Mouse (Mus musculus) embryonic facial prominence, embryonic 11.5 days (tissue): Measurements from ENCODE around the gene Gna11. TPM values are rescaled to one million over a fixed set of nuclear protein-coding genes. Genes with fewer than 3 reads are reported as not detected.

Experiments used
- ATAC-seq: fragments of 200-750 bp; cut with Nextera tagmentation; replicated peaks from 2 replicates; pipeline ENCODE4 v1.8.0; 2017; ENCODE audit warnings: low read depth; ENCODE audit not compliant: insufficient number of reproducible peaks, low FRiP score, low TSS enrichment
- DNase-seq: peaks from one replicate; pipeline ENCODE4 v3.0.0-alpha.2; 2015; ENCODE audit warnings: low spot score
- H3K27ac ChIP-seq: fragments of 300-500 bp; sonication (generic); replicated peaks from 2 replicates; pipeline ENCODE4 v1.5.1; 2014; ENCODE audit warnings: mild to moderate bottlenecking, low read depth, low read length, control low read depth
- H3K27me3 ChIP-seq: fragments of 300-500 bp; sonication (generic); 2 replicates; pipeline ENCODE4 v1.6.1; 2014; ENCODE audit warnings: mild to moderate bottlenecking, low read length, moderate library complexity, mixed read lengths; ENCODE audit not compliant: control insufficient read depth, insufficient read depth
- H3K36me3 ChIP-seq: fragments of 300-500 bp; sonication (generic); replicated peaks from 2 replicates; pipeline ENCODE4 v1.6.1; 2014; ENCODE audit warnings: low read depth, mild to moderate bottlenecking, low read length, moderate library complexity, mixed read lengths; ENCODE audit not compliant: control insufficient read depth, insufficient read depth
- H3K4me1 ChIP-seq: fragments of 300-500 bp; sonication (generic); 2 replicates; pipeline ENCODE4 v1.6.1; 2014; ENCODE audit warnings: low read length, mixed read lengths; ENCODE audit not compliant: control insufficient read depth, insufficient read depth
- H3K4me2 ChIP-seq: fragments of 300-500 bp; sonication (generic); 2 replicates; pipeline ENCODE4 v1.6.1; 2014; ENCODE audit warnings: low read depth, mild to moderate bottlenecking, control low read depth, low read length, moderate library complexity
- H3K4me3 ChIP-seq: fragments of 300-500 bp; sonication (generic); 2 replicates; pipeline ENCODE4 v1.5.1; 2014; ENCODE audit warnings: low read depth, low read length, control low read depth
- H3K9ac ChIP-seq: fragments of 300-500 bp; sonication (generic); replicated peaks from 2 replicates; pipeline ENCODE4 v1.6.1; 2014; ENCODE audit warnings: mild to moderate bottlenecking, control low read depth, low read length
- H3K9me3 ChIP-seq: fragments of 300-500 bp; sonication (generic); replicated peaks from 2 replicates; pipeline ENCODE4 v1.6.1; 2016; ENCODE audit warnings: mild to moderate bottlenecking, low read length, inconsistent platforms, mixed read lengths; ENCODE audit not compliant: control insufficient read depth
- WGBS: fragments of 180-500 bp; shearing (Covaris S2); extraction: QIAGEN DNeasy Blood & Tissue Kit; methylation state at CpG from one replicate; pipeline ENCODE4 v1.1.7; 2014; 5-methylcytosine and 5-hydroxymethylcytosine counted together
- polyA plus RNA-seq: library from polyadenylated mRNA; unstranded; fragments of >200 nt; fragmentation: Nextera tagmentation; extraction: Ambion mirVana; gene quantifications from 2 replicates; pipeline ENCODE4 v1.2.1, GENCODE M21; 2014

Gene Gna11
- polyA plus RNA-seq, 1 experiment from 2014 or later: 62.0 TPM

GRCm38 (mm10) chr10:81553807-81554755 lies 9.1 kb upstream of the Gna11 start:
- DNase-seq: no peak
- Histone ChIP-seq H3K27ac (no peak overlapping the region), H3K9me3 (no peaks in the 10 kb centered on the region), H3K4me3 (no peak overlapping the region), H3K27me3 (no peaks in the 10 kb centered on the region), H3K4me1 (peaks cover 2% of the 10 kb centered on the region; the same call in 1 of the 2 replicates), H3K4me2 (no peak overlapping the region), H3K36me3 (no peaks in the 10 kb centered on the region), H3K9ac (no peak overlapping the region)
- ATAC-seq: no peak
- WGBS: 76% methylated on average over 6 of the region's 6 CpGs

GRCm38 (mm10) chr10:81553232-81553631 lies 8.2 kb upstream of the Gna11 start:
- ATAC-seq: no peak
- Histone ChIP-seq H3K36me3 (no peaks in the 10 kb centered on the region), H3K27ac (no peak overlapping the region), H3K4me3 (no peak overlapping the region), H3K4me2 (no peak overlapping the region), H3K9me3 (no peaks in the 10 kb centered on the region), H3K9ac (no peak overlapping the region), H3K27me3 (no peaks in the 10 kb centered on the region), H3K4me1 (peaks cover 2% of the 10 kb centered on the region; the same call in 1 of the 2 replicates)
- 79% methylated on average over 5 of the region's 5 CpGs for WGBS
- no peak for DNase-seq

GRCm38 (mm10) chr10:81551597-81552102 lies 6.7 kb upstream of the Gna11 start:
- H3K4me2 ChIP-seq: no peak overlapping the region
- ATAC-seq (peak; percentile 73), DNase-seq (peak; percentile 86)
- H3K9ac ChIP-seq: no peak overlapping the region
- H3K4me3 ChIP-seq: no peak overlapping the region
- no peaks in the 10 kb centered on the region for H3K27me3 ChIP-seq
- H3K36me3 ChIP-seq: no peaks in the 10 kb centered on the region
- peaks cover 2% of the 10 kb centered on the region; the same call in 1 of the 2 replicates for H3K4me1 ChIP-seq
- no peak overlapping the region for H3K27ac ChIP-seq
- H3K9me3 ChIP-seq: no peaks in the 10 kb centered on the region
- 7% methylated on average over 12 of the region's 12 CpGs for WGBS

- H3K27me3 ChIP-seq: no peaks in the 10 kb centered on the region
- no peak overlapping the region for H3K4me2 ChIP-seq
- H3K4me1 ChIP-seq: peaks cover 2% of the 10 kb centered on the region
- 12% methylated on average over 7 of the region's 7 CpGs for WGBS
- H3K9me3 ChIP-seq: no peaks in the 10 kb centered on the region
- no peak for ATAC-seq
- H3K27ac ChIP-seq: no peak overlapping the region
- DNase-seq: peak; percentile 76
- H3K9ac ChIP-seq: no peak overlapping the region
- H3K36me3 ChIP-seq: no peaks in the 10 kb centered on the region
- H3K4me3 ChIP-seq: no peak overlapping the region
Measured at GRCm38 (mm10) chr10:81550257-81550656, 5.3 kb upstream of the Gna11 start.

- Histone ChIP-seq H3K27ac (no peak overlapping the region), H3K4me2 (no peak overlapping the region), H3K9ac (no peak overlapping the region), H3K9me3 (no peaks in the 10 kb centered on the region), H3K27me3 (no peaks in the 10 kb centered on the region), H3K36me3 (no peaks in the 10 kb centered on the region), H3K4me3 (no peak overlapping the region), H3K4me1 (peaks cover 2% of the 10 kb centered on the region)
- no peak for ATAC-seq
- no peak for DNase-seq
- WGBS: 52% methylated on average over 5 of the region's 5 CpGs
Measured at GRCm38 (mm10) chr10:81548944-81549343, 4.0 kb upstream of the Gna11 start.

- ATAC-seq: no peak
- Histone ChIP-seq H3K9ac (peak overlapping the region; percentile 10; the same call in 1 of the 2 replicates), H3K27me3 (no peaks in the 10 kb centered on the region), H3K27ac (no peak overlapping the region), H3K4me3 (no peak overlapping the region), H3K4me2 (no peak overlapping the region), H3K9me3 (no peaks in the 10 kb centered on the region), H3K4me1 (peaks cover 8% of the 10 kb centered on the region), H3K36me3 (no peaks in the 10 kb centered on the region)
- WGBS: 86% methylated on average over 13 of the region's 13 CpGs
- DNase-seq: no peak
Measured at GRCm38 (mm10) chr10:81546788-81547571, 2.0 kb upstream of the Gna11 start.

GRCm38 (mm10) chr10:81546332-81546731 lies 1.3 kb upstream of the Gna11 start:
- H3K4me2 ChIP-seq: no peak overlapping the region
- ATAC-seq (no peak), DNase-seq (no peak)

More at GRCm38 (mm10) chr10:81546332-81546731, 1.3 kb upstream of the Gna11 start:
- Histone ChIP-seq H3K36me3 (no peaks in the 10 kb centered on the region; the same call in 1 of the 2 replicates), H3K4me3 (no peak overlapping the region), H3K4me1 (peaks cover 5% of the 10 kb centered on the region), H3K27me3 (no peaks in the 10 kb centered on the region), H3K9ac (peak overlapping the region; percentile 10), H3K9me3 (no peaks in the 10 kb centered on the region), H3K27ac (no peak overlapping the region)
- WGBS: 74% methylated on average over 5 of the region's 5 CpGs
